Mouse (Mus musculus) G1E (cell line): Measurements from ENCODE around the gene Piwil1. TPM values are rescaled to one million over a fixed set of nuclear protein-coding genes. Genes with fewer than 3 reads are reported as not detected.

Experiments
- ATAC-seq: 2 replicates; pipeline ENCODE4 v1.8.0; 2016; ENCODE audit warnings: mild to moderate bottlenecking; ENCODE audit not compliant: insufficient number of reproducible peaks, poor library complexity, low FRiP score, severe bottlenecking; ENCODE audit errors: extremely low read depth
- DNase-seq: peaks from one replicate; pipeline ENCODE4 v3.0.0; 2012; ENCODE audit warnings: low spot score
- H3K27me3 ChIP-seq: 2 replicates; pipeline ENCODE4 v1.6.1; 2012; ENCODE audit warnings: mild to moderate bottlenecking, low read length, inconsistent platforms; ENCODE audit not compliant: insufficient read depth
- H3K36me3 ChIP-seq: replicated peaks from 2 replicates; pipeline ENCODE3; 2012; ENCODE audit warnings: mild to moderate bottlenecking, inconsistent platforms
- H3K4me1 ChIP-seq: 2 replicates; pipeline ENCODE4 v1.6.1; 2012; ENCODE audit warnings: low read depth, low read length, inconsistent platforms, mixed read lengths; ENCODE audit not compliant: insufficient read depth
- H3K4me3 ChIP-seq: 2 replicates; pipeline ENCODE4 v1.5.1; 2012; ENCODE audit warnings: low read depth, mild to moderate bottlenecking, inconsistent platforms, low read length, moderate library complexity, mixed read lengths
- H3K9me3 ChIP-seq: replicated peaks from 2 replicates; pipeline ENCODE4 v1.6.1; 2012; ENCODE audit warnings: inconsistent platforms
- CTCF ChIP-seq: IDR thresholded peaks from 2 replicates; pipeline ENCODE4 v1.5.1; 2012; ENCODE audit warnings: low read depth, low read length, inconsistent platforms, mixed read lengths
- GATA1 ChIP-seq: IDR thresholded peaks from 2 replicates; pipeline ENCODE4 v1.6.1; 2012; ENCODE audit warnings: borderline replicate concordance, low read length, inconsistent platforms, mixed read lengths
- GATA2 ChIP-seq: IDR thresholded peaks from 2 replicates; pipeline ENCODE4 v1.6.1; 2012; ENCODE audit warnings: low read depth, low read length, inconsistent platforms, borderline replicate concordance
- POLR2AphosphoS5 ChIP-seq: IDR thresholded peaks from 2 replicates; pipeline ENCODE4 v1.6.1; 2012; ENCODE audit warnings: low read depth, low read length, inconsistent platforms; ENCODE audit not compliant: insufficient replicate concordance
- TAL1 ChIP-seq: conservative IDR thresholded peaks from 2 replicates; pipeline ENCODE4 v1.6.1; 2012; ENCODE audit warnings: low read depth, low read length, inconsistent platforms, mixed read lengths
- polyA plus RNA-seq: library from polyadenylated mRNA; stranded (reverse); fragments of >175 nt; gene quantifications from 2 replicates; pipeline ENCODE4 v1.2.3, GENCODE M21; 2012
- total RNA-seq, 2 experiments: library from RNA; stranded (forward) in 1 of 2; stranded (reverse) in 1 of 2; fragments of 200-1000 nt in 1 of 2; fragments of >200 nt in 1 of 2; fragmentation: Nextera tagmentation in 1 of 2; gene quantifications; 2 replicates each; pipeline ENCODE4 v1.2.3; 2014 to 2017

Gene Piwil1
- not detected in 2 replicates for total RNA-seq (2014; fragmentation: Nextera tagmentation)
- total RNA-seq (2017) = 0.05 TPM in 1 of 2 replicates, not detected in the other
- polyA plus RNA-seq = not detected in 2 replicates

- ATAC-seq (no peak), DNase-seq (no peak)
- Histone ChIP-seq H3K27me3 (no peaks in the 10 kb centered on the region), H3K4me1 (no peaks in the 10 kb centered on the region), H3K36me3 (no peaks in the 10 kb centered on the region), H3K9me3 (peaks cover 76% of the 10 kb centered on the region), H3K4me3 (no peak within 1 kb of the TSS)
- TF ChIP-seq CTCF (no peak), GATA2 (no peak), GATA1 (no peak), POLR2AphosphoS5 (no peak), TAL1 (no peak)
Observed at GRCm38 (mm10) chr5:128702224-128702623, at the start of gene Piwil1. Gene Piwil1, plus strand, starts transcription at chr5:128702524.

DNA sequence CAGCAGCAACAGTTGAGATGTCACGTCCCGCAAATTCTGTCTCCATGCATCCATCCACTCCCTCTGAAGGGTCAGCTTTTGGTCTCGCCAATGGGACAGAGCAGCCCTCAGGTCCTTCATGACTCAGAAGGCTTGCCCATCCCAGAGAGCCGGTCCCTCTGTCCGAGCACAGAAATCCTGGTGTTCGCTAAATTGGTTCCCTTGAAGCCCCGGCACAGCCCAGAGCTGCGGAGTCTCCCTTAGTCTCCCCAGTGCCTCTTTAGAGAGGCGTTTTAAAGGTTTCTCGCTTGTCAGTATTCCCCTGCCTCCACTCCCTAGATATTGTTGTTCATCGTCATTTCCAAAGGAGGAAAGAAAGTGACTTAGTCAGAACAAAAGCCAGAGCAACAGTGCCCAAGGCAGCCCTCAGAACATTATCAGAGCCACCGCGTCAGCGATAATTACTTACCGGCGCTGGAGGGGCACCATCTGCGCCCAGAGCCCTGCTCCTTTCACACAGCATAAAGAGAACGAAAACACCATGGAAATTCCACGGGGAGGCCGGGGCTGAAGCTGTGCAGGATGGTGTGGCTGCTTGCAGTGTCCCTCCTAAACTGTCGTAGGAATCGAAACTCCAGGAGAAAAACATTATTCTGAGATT is 45.7 kb upstream of the Piwil1 start:
- Histone ChIP-seq H3K36me3 (no peaks in the 10 kb centered on the region), H3K27me3 (no peaks in the 10 kb centered on the region), H3K9me3 (peaks cover 79% of the 10 kb centered on the region), H3K4me1 (no peaks in the 10 kb centered on the region), H3K4me3 (no peak overlapping the region)
- no peak for ATAC-seq
- TF ChIP-seq TAL1 = no peak
- no peak for DNase-seq

DNA sequence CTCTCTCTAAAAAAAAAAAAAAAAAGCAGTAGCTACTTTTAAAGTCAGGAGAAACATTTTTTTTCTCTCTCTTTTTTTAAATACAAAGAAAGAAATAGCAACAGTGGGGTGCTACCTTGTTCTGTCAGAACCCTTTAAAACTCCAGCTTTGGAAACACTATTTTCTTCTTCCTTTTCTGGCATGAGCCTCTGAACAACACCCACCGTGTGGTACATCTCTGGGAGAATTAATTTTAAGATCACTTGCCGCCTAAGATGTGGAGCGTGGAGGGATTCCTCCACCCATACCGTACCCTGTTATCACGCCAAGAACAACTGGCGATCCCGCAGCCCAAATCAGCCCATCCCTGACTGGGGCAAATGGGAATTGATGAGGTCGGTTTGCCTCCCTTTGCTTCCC is 42.2 kb upstream of the Piwil1 start:
- no peak overlapping the region for H3K4me3 ChIP-seq
- no peaks in the 10 kb centered on the region for H3K36me3 ChIP-seq
- TF ChIP-seq GATA1 (no peak), POLR2AphosphoS5 (no peak), CTCF (no peak), TAL1 (no peak), GATA2 (no peak)
- no peaks in the 10 kb centered on the region for H3K4me1 ChIP-seq
- no peaks in the 10 kb centered on the region for H3K27me3 ChIP-seq
- ATAC-seq (no peak), DNase-seq (no peak)
- H3K9me3 ChIP-seq = peaks cover 66% of the 10 kb centered on the region

GRCm38 (mm10) chr5:128662881-128663280 is 39.4 kb upstream of the Piwil1 start:
- Histone ChIP-seq H3K4me1 (no peaks in the 10 kb centered on the region), H3K36me3 (no peaks in the 10 kb centered on the region), H3K9me3 (peaks cover 58% of the 10 kb centered on the region), H3K4me3 (no peak overlapping the region), H3K27me3 (no peaks in the 10 kb centered on the region)
- TF ChIP-seq POLR2AphosphoS5 (no peak), GATA2 (no peak), TAL1 (no peak), CTCF (no peak), GATA1 (no peak)
- DNase-seq (no peak), ATAC-seq (no peak)

DNA sequence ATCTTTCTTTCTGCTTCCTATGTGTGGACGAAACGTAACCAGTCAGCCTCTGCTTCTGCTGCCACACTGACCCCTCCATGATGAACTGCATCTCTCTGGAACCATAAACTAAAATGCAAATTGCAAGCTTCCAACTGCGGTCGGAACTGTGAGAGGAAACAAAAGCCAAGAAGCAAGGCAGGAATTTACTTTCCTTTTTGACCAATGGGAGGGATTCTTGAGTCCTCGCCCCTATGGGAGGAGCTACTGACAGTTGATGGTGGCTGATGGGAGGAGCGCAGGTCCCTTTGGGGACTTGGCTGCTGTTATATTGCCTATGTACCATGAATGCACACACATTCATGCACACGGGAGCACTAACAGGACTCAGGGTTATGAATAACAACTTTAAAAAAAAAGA is 38.3 kb upstream of the Piwil1 start:
- Histone ChIP-seq H3K9me3 (peaks cover 57% of the 10 kb centered on the region), H3K27me3 (no peaks in the 10 kb centered on the region), H3K4me3 (no peak overlapping the region), H3K36me3 (no peaks in the 10 kb centered on the region), H3K4me1 (no peaks in the 10 kb centered on the region)
- ATAC-seq = no peak
- no peak for DNase-seq
- TF ChIP-seq GATA1 (no peak), TAL1 (no peak), CTCF (no peak), GATA2 (no peak), POLR2AphosphoS5 (no peak)

- ATAC-seq = no peak
- no peaks in the 10 kb centered on the region for H3K27me3 ChIP-seq
- no peaks in the 10 kb centered on the region for H3K36me3 ChIP-seq
- DNase-seq = no peak
- H3K4me3 ChIP-seq = no peak overlapping the region
- TF ChIP-seq GATA1 = no peak
- TF ChIP-seq POLR2AphosphoS5 = no peak
- no peak for TF ChIP-seq GATA2
- H3K4me1 ChIP-seq = no peaks in the 10 kb centered on the region
- peaks cover 55% of the 10 kb centered on the region for H3K9me3 ChIP-seq
Observed at GRCm38 (mm10) chr5:128665045-128665444, 37.3 kb upstream of the Piwil1 start.
